Mouse (Mus musculus) C2C12 (cell line): ENCODE data around the gene Senp8. TPM values are rescaled to one million over a fixed set of nuclear protein-coding genes. Genes with fewer than 3 reads are reported as not detected.

Source experiments
- H3K27me3 ChIP-seq: one replicate; pipeline ENCODE4 v1.6.1; 2011; ENCODE audit not compliant: control insufficient read depth, insufficient read depth, insufficient read length
- H3K36me3 ChIP-seq: one replicate; pipeline ENCODE4 v1.6.1; 2011; ENCODE audit not compliant: control insufficient read depth, insufficient read depth
- H3K4me3 ChIP-seq: one replicate; pipeline ENCODE4 v1.5.1; 2011; ENCODE audit warnings: mild to moderate bottlenecking, control low read depth; ENCODE audit not compliant: poor library complexity, insufficient read depth, severe bottlenecking
- H3K79me2 ChIP-seq: one replicate; pipeline ENCODE4 v1.6.1; 2011; ENCODE audit not compliant: control insufficient read depth, insufficient read depth
- H3K79me3 ChIP-seq: one replicate; pipeline ENCODE4 v1.6.1; 2011; ENCODE audit warnings: low read depth, control low read depth
- H3ac ChIP-seq: one replicate; pipeline ENCODE3; 2011; ENCODE audit warnings: low read depth; ENCODE audit not compliant: control insufficient read depth, insufficient read length
- CEBPB ChIP-seq: IDR thresholded peaks from one replicate; pipeline ENCODE4 v1.6.1; 2011; ENCODE audit warnings: low read depth, mild to moderate bottlenecking, control low read depth, moderate library complexity
- CTCF ChIP-seq: IDR thresholded peaks from one replicate; pipeline ENCODE4 v1.5.1; 2011; ENCODE audit not compliant: control insufficient read depth, insufficient read depth, insufficient read length
- FOSL1 ChIP-seq: IDR thresholded peaks from one replicate; pipeline ENCODE4 v1.8.0; 2011; ENCODE audit warnings: mild to moderate bottlenecking, low read length; ENCODE audit not compliant: poor library complexity, insufficient read depth, severe bottlenecking
- MAX ChIP-seq: IDR thresholded peaks from one replicate; pipeline ENCODE4 v1.6.1; 2011; ENCODE audit warnings: mild to moderate bottlenecking, control low read depth
- MYOD1 ChIP-seq: IDR thresholded peaks from one replicate; pipeline ENCODE4 v1.6.1; 2011; ENCODE audit warnings: low read depth; ENCODE audit not compliant: control insufficient read depth, insufficient read length
- MYOG ChIP-seq: IDR thresholded peaks from one replicate; pipeline ENCODE4 v1.6.1; 2011; ENCODE audit not compliant: control insufficient read depth, insufficient read length; ENCODE audit errors: extremely low read depth
- USF1 ChIP-seq: IDR thresholded peaks from one replicate; pipeline ENCODE4 v1.6.1; 2011; ENCODE audit warnings: low read depth, mild to moderate bottlenecking, control low read depth, moderate library complexity
- polyA plus RNA-seq: library from polyadenylated mRNA; unstranded; fragments of >200 nt; fragmentation: generic; extraction: Trizol; gene quantifications from one replicate; pipeline ENCODE4 v1.2.1, GENCODE M21; 2012; ENCODE audit warnings: missing spikeins

Gene Senp8
- polyA plus RNA-seq, 1 experiment = 2.1 TPM

GRCm38 (mm10) chr9:59735394-59735793, 15.1 kb downstream of the Senp8 start:
- Histone ChIP-seq H3K27me3 (no peaks in the 10 kb centered on the region), H3K79me2 (no peaks in the 10 kb centered on the region), H3K36me3 (peaks cover 4% of the 10 kb centered on the region), H3K4me3 (no peak overlapping the region), H3K79me3 (no peaks in the 10 kb centered on the region), H3ac (no peak overlapping the region)
- TF ChIP-seq FOSL1 (no peak), USF1 (no peak), MYOG (no peak), MAX (no peak), CTCF (no peak), MYOD1 (no peak), CEBPB (no peak)

- Histone ChIP-seq H3K79me3 (no peaks in the 10 kb centered on the region), H3K27me3 (no peaks in the 10 kb centered on the region), H3K79me2 (no peaks in the 10 kb centered on the region), H3K36me3 (peaks cover 4% of the 10 kb centered on the region), H3ac (no peak overlapping the region), H3K4me3 (no peak overlapping the region)
- no peak for TF ChIP-seq MAX
- TF ChIP-seq MYOG = no peak
- no peak for TF ChIP-seq USF1
- TF ChIP-seq FOSL1 = no peak
- TF ChIP-seq CTCF = no peak
- no peak for TF ChIP-seq CEBPB
- no peak for TF ChIP-seq MYOD1
Measured at GRCm38 (mm10) chr9:59733075-59733474, 17.4 kb downstream of the Senp8 start.

- H3ac ChIP-seq = no peak overlapping the region
- no peaks in the 10 kb centered on the region for H3K27me3 ChIP-seq
- H3K4me3 ChIP-seq = no peak overlapping the region
- no peaks in the 10 kb centered on the region for H3K79me2 ChIP-seq
- no peaks in the 10 kb centered on the region for H3K36me3 ChIP-seq
- H3K79me3 ChIP-seq = no peaks in the 10 kb centered on the region
- TF ChIP-seq MYOD1 = no peak
- TF ChIP-seq CEBPB = no peak
Measured at GRCm38 (mm10) chr9:59731136-59731535, 19.4 kb downstream of the Senp8 start.

GRCm38 (mm10) chr9:59727569-59728286, 22.8 kb downstream of the Senp8 start:
- no peaks in the 10 kb centered on the region for H3K79me3 ChIP-seq
- no peak overlapping the region for H3K4me3 ChIP-seq
- H3K79me2 ChIP-seq = no peaks in the 10 kb centered on the region
- no peak overlapping the region for H3ac ChIP-seq
- no peak for TF ChIP-seq MYOD1
- TF ChIP-seq FOSL1 = no peak
- TF ChIP-seq CTCF = no peak
- TF ChIP-seq CEBPB = no peak
- no peak for TF ChIP-seq MAX
- TF ChIP-seq MYOG = no peak
- H3K27me3 ChIP-seq = no peaks in the 10 kb centered on the region
- H3K36me3 ChIP-seq = no peaks in the 10 kb centered on the region

GRCm38 (mm10) chr9:59725515-59725914, 25.0 kb downstream of the Senp8 start:
- no peaks in the 10 kb centered on the region for H3K79me2 ChIP-seq
- TF ChIP-seq MYOD1 (no peak), USF1 (no peak), CTCF (no peak), MAX (no peak), CEBPB (no peak), MYOG (no peak), FOSL1 (no peak)
- no peaks in the 10 kb centered on the region for H3K27me3 ChIP-seq

GRCm38 (mm10) chr9:59723791-59724442, 26.6 kb downstream of the Senp8 start:
- Histone ChIP-seq H3K4me3 (no peak overlapping the region), H3K79me3 (no peaks in the 10 kb centered on the region), H3ac (no peak overlapping the region), H3K79me2 (no peaks in the 10 kb centered on the region), H3K27me3 (no peaks in the 10 kb centered on the region), H3K36me3 (no peaks in the 10 kb centered on the region)
- TF ChIP-seq MYOG (no peak), MAX (no peak), CTCF (no peak), MYOD1 (no peak), CEBPB (no peak), FOSL1 (no peak), USF1 (no peak)

More at GRCm38 (mm10) chr9:59725515-59725914, 25.0 kb downstream of the Senp8 start:
- no peak overlapping the region for H3K4me3 ChIP-seq
- no peaks in the 10 kb centered on the region for H3K36me3 ChIP-seq
- H3ac ChIP-seq = no peak overlapping the region
- no peaks in the 10 kb centered on the region for H3K79me3 ChIP-seq
